Mouse (Mus musculus): ENCODE results near the gene Klhl22.
A peak's percentile ranks its signal among the peaks of the same experiment; 100 is the strongest.

The Klhl22 gene

DNA sequence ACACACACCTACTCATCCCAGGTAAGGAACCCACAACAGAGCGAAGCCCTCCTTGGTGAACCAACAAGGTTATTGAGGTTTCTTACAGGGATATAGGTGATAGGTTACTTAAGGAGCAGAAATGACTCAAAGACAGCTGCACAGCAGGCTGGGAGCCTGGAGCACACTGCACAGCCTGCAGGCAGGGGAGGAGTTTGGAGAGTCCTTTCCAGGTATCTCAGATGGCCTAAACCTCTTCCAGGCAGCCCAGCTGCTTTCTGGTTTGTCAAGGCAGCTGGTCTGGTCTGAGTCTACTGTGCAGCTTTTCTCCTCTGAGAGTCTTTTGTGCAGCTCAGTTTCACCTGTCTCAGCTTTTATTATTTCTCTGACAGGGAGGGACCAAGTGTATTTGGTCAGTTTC lies 1.7 kb upstream of the Klhl22 start:
- DNase-seq (ENCODE audit: low spot score in 2 of 2), result no peak

DNA sequence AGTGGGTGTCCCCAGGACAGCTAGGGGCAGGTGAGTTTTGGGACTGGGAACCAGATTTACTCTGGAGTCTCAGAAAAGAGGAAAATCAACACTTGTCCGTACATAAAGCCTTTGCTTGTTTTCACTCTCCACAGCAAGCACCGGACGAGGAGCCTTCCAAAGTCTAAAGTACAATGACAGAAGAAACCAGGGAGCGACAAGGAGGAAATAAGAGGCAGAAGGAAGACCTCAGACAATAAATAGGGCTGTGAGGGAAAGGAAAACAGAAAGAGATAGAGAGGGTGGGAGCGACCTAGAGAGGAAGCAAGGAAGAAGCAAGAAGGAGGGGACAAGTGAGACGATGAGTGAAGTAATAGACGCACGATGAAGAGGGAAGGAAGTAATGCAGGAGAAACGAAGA lies 516 bp upstream of the Klhl22 start:
- DNase-seq (ENCODE audit: low spot score in 2 of 2), result peak in 1 of 2 experiments; percentile 5

DNA sequence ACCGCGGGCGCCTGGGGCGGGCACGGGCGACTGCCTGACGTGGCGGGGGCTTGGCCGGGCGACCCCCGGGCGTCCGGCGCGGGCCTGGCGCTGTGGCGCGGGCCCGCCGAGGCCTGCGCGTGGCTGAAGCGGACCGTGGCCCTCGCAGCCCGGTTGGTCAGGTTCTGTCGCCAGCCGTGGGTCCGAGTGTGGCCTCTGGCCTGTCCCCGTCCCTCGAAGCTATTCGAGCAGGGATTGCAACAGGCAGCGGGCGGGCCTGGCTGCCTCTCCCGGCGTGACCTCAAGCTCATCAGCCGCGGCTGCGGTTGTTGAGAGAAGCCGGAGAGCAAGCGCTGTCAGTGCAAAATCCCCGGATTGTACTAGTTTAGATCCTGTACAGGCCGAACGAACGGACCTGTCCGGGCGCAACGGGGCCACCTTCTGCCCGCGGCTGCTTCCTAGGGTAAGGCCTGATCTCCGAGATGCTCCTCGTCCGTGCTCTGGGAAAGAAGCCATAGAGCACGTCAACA lies 449 bp downstream of the Klhl22 start:
- DNase-seq (ENCODE audit: low spot score in 2 of 2), result peak in 1 of 2 experiments; percentile 46

DNA sequence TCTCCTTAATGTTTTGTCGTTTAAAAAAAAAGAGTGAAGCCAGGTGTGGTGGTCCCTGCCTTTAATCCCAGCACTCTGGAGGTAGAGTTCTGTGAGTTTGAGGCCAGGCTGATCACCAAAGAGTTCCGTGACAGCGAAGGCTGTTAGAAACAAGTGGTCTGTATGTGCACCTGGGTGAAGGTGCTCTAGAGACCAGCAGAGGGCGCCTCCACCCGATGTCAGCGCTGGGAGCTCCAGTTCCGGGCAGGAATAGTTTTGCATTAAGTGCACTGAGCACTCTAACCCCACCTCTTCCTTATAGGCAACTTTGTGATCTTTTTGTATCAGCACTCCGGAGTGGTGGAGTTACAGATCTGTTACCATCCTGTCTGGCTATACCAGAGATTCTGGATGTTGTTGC lies 1.2 kb downstream of the Klhl22 start:
- DNase-seq (ENCODE audit: low spot score in 2 of 2), result no peak

DNA sequence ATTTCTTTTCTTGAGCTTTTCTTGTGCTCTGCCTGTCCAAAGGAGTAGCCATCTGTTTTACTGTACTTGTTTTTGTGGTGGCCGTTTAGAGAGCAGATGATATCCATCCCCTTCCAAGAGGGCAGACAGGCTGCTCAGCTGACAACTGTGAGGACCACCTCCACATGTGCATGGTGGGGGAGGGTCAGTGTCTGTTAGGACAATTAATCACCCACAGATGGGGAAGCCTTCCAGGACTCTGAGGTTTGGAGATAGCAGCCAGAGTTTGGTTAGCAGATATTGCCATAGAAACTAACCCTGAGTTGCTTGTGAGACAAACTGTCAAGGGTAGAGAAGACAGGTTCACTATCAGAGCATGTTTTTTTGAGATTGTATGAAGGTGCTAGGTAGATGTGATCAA lies 1.7 kb downstream of the Klhl22 start:
- no peak for DNase-seq (ENCODE audit: low spot score in 2 of 2)

DNA sequence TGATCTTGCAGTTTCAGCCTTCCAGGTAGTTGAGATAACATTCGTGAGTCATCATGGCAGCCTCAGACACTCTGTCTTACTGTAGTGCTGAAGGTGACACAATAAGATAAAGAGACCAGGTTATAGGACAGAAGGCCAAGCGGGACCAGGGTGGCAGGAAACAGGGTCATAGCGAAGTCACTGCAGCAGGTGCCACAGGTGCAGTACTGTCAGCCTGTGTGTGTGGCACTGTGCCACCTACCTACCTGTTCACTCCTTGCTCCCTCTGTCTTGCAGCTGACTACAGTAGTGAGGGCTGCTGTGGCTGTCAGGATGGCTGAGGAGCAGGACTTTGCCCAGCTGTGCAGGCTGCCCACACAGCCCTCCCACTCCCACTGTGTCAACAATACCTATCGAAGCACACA lies 4.7 kb downstream of the Klhl22 start:
- DNase-seq (ENCODE audit: low spot score in 2 of 2), result no peak

DNA sequence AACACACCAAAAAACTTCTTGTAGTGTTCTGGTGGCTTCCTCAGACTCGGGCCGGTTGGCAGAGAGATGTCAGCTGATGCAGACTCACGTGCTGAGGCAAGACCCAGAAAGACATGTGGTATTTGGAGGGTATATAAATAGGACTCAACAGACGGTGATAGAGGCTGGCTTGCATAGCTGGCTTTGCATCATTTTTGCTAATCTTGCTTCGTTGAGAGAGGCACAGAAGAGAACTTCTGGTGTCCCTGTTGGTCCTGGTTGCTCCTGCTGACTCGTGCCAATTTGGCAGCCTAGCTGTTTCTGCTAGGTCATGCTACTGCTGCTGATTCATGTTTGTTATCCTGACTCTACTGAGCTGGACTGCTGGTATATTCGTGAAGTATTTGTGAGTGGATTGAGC lies 9.4 kb downstream of the Klhl22 start:
- DNase-seq (ENCODE audit: low spot score in 2 of 2), result peak in 1 of 2 experiments; percentile 30

DNA sequence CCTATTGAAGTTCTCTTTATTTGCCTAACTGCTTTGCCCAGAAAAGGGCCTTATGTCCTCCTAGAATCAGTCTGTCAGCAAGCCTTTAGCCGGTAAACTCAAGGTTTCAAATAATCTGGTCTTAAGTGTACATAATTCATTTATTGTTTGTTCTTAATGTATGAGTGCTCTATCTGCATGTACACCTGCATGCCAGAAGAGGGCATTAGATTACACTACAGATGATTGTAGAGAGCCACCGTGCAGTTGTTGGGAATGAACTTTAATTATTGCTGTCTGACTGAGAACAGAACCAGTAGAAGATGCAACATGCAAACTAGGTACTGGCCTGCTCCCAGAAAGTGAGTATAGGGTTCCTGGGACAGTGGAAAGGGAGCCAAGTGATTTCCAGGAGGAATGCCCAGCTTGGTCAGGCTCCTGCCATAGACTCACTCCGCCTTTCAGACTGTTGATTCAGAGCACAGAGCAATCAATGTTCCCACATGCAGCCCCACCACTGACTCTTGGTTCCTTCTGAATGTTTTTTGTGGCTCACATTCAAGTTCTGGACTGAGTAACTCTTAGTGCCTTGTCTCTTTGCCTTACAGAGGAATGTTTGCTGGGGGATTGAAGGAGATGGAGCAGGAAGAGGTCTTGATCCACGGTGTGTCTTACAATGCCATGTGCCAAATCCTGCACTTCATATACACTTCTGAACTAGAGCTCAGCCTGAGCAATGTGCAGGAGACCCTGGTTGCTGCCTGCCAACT lies 11.9 kb downstream of the Klhl22 start:
- no peak for DNase-seq (ENCODE audit: low spot score in 2 of 2)

DNA sequence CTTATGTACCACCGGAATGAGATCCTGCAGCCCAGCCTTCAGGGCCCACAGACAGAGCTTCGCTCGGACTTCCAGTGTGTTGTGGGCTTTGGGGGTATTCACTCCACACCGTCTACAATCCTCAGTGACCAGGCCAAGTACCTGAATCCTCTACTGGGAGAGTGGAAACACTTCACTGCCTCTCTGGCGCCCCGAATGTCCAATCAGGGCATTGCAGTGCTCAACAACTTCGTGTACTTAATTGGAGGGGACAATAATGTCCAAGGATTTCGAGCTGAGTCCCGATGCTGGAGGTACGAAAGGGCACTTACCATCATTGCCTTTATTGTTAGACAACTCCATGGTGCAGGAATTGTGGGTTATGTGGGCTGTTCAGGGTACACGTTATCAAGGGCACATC lies 17.4 kb downstream of the Klhl22 start:
- DNase-seq (ENCODE audit: low spot score in 2 of 2), result no peak

DNA sequence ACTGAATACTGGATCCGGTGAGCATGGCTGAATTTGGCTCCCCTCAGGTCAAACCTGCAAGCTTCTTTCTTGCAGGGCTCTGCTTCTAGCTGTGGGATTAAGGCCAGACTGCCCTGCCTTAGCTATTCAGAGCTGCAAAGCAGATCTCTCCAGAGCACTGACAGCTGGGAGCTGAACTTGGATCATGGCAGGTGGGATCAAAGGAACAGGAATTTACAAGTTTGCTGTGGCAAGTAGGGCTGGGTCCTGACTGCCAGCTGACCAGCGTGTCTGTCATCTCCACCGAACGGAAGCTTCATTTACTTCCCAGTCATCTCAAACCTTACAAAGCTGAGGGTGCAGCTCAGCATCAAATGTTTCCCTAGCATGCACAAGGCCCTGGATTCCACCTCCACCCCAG lies 18.8 kb downstream of the Klhl22 start:
- DNase-seq (ENCODE audit: low spot score in 2 of 2), result no peak

DNA sequence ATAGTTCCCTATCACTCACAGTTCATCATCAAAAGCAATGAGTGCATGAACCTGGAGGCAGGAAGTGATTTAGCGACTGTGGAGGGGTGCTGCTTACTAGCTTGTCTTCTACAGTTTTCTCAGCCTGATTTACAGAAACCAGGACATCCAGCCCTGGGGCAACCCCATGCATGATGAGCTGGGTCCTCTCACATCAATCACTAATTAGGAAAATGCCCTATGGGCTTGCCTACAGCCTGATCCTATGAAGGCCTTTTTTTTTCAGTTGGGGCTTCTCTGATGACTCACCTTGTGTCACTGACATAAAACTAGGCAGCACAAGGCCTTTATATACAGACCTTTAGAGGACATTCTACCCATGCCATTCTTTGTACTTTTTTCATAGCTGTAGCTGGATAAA lies 20.3 kb downstream of the Klhl22 start:
- DNase-seq (ENCODE audit: low spot score in 2 of 2), result no peak

DNA sequence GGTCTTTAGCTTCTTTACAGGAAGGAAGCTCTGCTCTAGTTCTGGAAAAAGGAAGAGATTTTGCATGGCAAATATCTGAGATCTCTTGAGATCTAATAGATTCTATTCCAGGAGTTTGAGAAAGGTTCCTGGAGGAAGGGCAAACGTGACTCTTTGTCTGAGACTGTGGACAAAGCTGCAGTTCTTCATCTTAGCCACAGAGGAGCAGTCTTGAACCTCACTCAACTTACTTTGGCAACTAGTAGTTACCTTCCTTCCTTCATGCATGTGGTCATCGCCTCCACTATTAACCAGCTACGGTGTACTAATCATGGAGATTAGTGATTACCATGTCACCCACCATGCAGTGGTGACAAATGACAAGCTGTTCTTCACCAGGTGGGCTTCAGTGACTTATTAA lies 25.9 kb downstream of the Klhl22 start:
- DNase-seq (ENCODE audit: low spot score in 2 of 2), result no peak

DNA sequence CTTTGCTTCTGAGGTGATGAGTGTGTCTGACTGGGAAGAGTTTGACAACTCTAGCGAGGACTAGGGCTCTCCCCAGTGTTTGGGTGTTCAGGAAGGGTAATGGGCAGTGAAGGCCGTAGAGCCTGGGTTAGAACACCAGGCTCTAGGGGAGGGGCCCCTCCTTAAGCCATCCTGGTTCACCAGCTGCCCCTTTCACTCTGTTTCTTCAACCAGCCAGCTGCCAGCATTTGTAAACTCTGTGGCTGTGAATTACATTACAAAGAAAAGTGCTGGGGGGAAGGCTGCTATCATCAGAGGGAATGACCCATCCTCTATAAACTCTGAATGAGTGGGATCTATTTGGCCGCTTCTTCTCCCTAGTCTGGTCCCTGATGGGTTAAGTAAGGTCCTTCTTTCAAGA lies 33.3 kb downstream of the Klhl22 start:
- no peak for DNase-seq (ENCODE audit: low spot score in 2 of 2)

DNA sequence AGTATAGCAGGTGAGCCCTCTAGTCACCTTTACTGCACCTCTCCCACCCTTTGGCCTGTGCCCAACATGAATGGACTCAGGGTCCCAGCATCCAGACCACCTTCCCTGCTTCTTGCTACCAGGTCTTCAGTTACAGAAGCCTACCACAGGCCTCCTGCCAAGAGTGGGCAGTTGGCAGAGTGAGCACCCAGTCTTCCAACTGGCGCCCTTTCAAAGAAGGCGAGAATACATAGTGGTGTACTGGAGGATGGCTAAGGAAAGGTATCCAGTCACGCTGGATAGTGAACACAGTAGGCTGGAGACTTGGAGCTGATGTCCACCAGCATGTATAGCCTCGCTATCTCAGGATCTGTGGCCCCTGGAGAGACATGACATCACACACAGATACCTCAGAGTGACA lies 34.6 kb downstream of the Klhl22 start:
- peak in 1 of 2 experiments; percentile 54 for DNase-seq (ENCODE audit: low spot score in 2 of 2)

DNA sequence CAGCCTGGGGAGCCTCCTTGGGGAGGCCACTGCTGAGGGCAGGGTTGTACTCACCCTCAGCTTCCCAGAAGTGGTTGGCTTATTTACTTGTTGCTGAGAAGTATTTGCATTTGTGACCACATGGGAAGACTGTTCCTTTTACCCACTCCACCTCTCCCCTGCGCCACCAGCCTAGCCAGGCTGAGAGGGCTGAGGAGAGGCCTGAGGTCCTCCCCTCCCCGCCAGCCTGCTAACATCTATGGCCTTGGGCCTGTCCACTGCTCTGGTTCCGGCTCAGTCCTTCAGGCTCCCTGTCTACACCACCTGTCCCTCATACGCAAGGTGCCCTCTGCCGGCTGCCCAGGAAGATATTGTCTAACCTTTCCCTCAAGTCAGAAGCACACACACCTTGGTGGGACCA lies 36.2 kb downstream of the Klhl22 start:
- no peak for DNase-seq (ENCODE audit: low spot score in 2 of 2)

DNA sequence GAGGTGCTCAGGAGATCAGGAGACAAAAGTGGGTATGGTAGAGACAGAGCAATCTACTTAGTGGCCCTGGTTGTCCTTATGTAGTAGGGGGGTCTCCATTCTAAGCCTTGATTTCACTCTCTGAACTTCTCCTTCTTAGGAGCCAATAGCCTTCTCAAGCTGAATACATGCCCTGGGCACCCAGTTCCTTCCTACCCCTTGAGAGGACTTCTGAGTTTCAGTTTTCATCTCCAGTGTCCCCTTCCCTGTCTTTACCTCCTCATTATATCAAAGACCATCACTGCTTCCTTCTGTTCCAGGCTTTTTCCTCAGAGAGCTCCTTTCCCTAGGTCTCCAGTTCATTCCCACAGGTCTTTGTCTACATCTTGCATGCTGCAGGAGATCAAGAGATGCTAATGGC lies 37.1 kb downstream of the Klhl22 start:
- DNase-seq (ENCODE audit: low spot score in 2 of 2), result no peak

DNA sequence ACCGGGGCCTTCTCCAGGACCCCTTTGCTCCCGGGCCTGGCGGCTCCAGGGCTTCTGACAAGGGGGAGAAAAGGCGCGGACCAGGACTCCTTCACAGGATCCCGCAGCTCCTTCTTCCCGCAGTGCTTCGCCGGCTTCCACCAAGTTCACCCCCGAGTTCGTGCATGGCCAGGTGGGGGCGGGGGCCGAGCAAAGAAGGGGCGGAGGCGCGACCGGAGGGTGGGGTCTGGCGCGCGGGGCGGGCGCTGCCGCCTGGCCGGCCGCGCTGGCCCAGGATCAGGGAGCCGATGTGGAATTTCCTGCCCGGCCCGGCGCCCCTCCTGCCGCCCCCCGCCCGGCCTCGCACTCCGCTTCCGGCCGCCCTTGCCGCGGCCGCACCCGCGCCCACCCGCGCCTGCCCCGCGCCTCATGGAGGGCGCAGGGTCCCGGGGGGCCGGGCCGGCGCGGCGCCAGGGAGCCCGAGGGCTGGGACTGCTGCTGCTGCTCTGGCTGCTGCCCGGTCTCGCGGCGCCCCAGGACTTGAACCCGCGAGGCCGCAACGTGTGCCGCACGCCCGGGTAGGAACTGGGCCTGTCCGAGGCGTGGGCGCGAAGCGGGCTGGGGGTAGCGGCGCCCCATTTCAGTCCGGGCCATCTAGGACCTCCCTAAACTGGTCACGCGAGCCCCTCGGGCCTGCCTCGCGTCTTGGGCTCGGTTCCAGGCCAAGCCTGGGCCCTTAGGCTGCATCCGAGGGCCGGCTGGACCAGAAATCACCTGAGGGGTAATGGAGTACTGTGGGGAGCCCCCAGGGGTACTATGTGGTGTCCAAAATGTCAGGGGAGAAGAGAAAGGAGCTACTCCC lies 37.8 kb downstream of the Klhl22 start, which contains the start of gene Scarf2:
TSS of gene Scarf2 (plus strand) at position 312 of the 841 bp plus-strand sequence.
- no peak for DNase-seq (ENCODE audit: low spot score in 2 of 2)

DNA sequence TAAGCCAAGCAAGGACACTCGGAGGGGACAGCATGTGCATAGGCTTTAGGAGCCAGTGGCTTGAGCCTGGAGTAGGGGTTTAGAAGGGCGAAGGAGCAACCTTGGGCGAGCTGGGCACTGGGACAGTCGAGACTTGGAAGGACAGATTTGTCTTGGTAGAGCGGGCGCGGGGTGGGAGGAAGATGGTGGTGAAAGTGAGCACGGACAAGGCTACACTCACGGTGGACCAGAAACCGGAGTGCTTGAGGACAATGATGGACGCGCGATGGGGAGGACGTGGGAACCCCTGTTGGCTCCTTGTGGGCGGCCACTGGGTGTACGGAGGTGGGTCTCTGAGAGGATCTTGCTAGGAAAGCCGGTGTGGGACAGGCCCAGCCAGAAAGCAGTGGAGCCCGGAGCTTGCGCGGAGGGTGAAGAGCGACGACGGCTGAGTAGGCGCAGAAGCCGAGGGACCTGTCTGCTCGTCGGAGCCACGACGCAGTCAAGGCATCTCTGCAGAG lies 38.4 kb downstream of the Klhl22 start:
- DNase-seq (ENCODE audit: low spot score in 2 of 2), result no peak

DNA sequence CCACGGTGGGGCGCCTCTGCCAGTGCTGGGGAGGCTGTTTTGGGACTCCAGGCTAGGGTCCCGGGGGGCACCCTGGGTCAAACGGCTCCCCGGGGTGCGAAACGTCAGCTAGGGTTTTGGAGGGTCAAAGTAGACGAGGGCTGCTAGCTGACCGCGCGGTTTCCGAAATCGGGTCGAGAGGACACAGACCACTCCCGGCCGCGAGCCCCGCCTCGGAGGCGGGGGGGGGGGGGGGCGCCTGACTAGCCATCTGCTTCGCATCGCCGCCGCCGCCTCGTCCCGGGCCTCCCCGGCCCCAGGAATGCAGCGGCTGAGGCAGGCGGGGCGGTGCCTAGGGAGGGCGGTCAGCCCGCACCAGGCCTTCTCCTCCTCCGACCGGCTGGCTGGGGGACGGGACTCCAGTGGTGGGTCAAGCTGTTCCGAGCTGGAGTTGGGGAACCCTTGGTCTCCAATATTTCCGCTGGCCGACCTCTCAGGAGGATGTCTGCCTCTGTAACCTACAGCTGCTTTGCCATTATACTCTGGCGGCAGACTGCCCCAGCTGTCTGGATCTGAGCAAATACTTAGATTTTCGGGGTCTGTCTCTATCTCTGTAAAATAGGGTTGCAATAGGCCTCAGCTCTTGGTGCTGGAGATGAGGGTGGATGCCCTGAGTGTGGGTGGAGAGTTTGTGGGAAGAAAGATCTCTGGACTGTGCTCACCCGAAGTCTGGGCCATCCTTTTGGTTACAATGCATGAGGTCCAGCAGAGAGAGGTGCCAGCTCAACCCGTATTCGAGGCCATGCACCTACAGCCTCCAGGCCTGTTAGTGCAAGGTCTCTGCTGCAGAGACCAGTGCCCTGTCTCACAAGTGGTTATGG lies 39.1 kb downstream of the Klhl22 start:
- DNase-seq (ENCODE audit: low spot score in 2 of 2), result no peak

DNA sequence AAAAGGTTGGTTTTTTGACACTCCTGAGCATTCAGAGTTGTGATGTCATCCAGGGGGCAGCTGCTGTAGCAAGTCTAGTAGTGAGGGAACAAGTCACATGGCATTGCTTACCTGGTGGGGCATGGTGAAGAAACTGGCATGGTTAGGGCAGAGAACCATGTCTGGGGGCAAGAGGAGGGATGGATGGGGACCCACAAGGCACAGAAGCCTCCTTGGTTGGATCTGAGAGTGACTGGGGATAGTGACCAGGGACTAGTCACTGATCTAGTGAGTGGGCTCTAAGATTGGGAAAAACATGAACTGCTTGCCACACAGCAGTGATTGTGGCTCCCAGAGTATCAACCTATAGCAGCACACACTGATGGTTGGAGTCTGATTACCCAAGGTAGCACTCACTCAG lies 40.2 kb downstream of the Klhl22 start:
- DNase-seq (ENCODE audit: low spot score in 2 of 2), result no peak

DNA sequence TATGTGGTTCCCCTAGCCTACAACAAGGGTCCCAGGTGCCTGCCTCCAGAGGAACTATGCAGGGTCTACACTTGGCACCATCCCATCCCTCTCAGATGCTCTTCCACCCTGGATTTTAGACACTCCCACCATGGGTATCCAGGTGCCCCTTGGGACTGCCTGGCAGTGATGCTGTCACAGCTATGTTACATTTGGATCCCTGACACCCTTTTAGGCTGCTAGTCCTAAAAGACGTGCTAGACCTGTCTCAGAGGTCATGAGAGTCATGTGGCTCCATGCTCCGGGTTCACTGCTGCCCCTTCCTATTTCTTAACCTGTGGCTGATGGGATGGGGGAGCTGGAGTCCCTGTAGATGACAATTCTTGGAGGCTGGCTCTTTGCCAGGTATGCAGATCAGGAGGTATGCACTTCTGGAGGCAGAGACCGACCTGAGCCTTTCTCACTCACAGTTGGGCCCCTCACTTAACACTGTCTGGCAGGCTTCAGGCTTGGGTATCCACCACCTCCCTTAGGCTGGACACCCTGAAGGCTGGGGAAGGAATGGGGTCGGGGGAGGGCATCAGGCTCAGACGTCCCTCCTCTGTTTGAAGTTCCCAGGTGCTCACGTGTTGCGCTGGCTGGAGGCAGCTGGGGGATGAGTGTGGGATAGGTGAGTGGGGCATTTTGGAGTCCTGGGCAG lies 42.5 kb downstream of the Klhl22 start:
- DNase-seq (ENCODE audit: low spot score in 2 of 2), result no peak

Data from left cerebral cortex, adult 9 months (tissue).